Mouse (Mus musculus): ENCODE results near the gene Hspb8. TPM values are rescaled to one million over a fixed set of nuclear protein-coding genes. Genes with fewer than 3 reads are reported as not detected.

Gene Hspb8
- total and polyA plus RNA-seq, 3 experiments, result 0.16 TPM; not detected in 2

DNA sequence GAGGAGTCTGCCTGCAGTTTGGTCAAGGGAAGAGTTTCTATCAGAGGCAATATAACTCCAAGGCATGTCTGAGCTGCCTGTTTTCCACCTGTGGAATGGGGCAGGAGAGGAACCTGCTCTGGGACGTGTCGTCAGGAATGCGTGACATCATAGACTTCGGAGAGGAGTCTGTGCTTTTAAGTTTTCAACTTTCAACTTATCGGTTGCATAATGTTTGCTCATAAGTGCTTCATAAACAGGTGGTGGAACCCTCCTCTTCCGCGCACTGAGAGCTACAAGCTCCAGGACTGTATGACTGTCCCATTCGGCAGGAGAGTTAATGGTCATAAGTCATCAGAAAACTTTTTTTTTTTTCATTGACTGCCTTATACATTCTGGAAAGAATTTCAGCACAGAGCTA, 1.1 kb upstream of the Hspb8 start:
- no peaks in the 10 kb centered on the region for H3K36me3 ChIP-seq (replicated peaks)
- H3K9me3 ChIP-seq (replicated peaks), result peaks cover 83% of the 10 kb centered on the region
- no peak for ATAC-seq (ENCODE audit: extremely low read depth, insufficient number of reproducible peaks, low FRiP score, poor library complexity, severe bottlenecking)
- no peak overlapping the region for H3K4me3 ChIP-seq (ENCODE audit: low read depth, low read length)
- no peaks in the 10 kb centered on the region for H3K4me1 ChIP-seq (ENCODE audit: insufficient read depth, low read depth, low read length)
- DNase-seq (ENCODE audit: low spot score), result no peak
- no peaks in the 10 kb centered on the region; the same call in 1 of the 2 replicates for H3K27me3 ChIP-seq (ENCODE audit: insufficient read depth, low read length)
- TF ChIP-seq TAL1 (conservative IDR thresholded peaks at IDR 0.05; ENCODE audit: low read depth, low read length) (no peak), GATA2 (IDR thresholded peaks at IDR 0.05; ENCODE audit: borderline replicate concordance, low read depth, low read length) (no peak), POLR2AphosphoS5 (IDR thresholded peaks at IDR 0.05; ENCODE audit: insufficient replicate concordance, low read depth, low read length) (no peak), GATA1 (IDR thresholded peaks at IDR 0.05; ENCODE audit: borderline replicate concordance, low read length) (no peak), CTCF (IDR thresholded peaks at IDR 0.05; ENCODE audit: low read depth, low read length) (no peak)

GRCm38 (mm10) chr5:116421791-116422481, 728 bp downstream of the Hspb8 start:
- H3K36me3 ChIP-seq (replicated peaks), result no peaks in the 10 kb centered on the region
- no peaks in the 10 kb centered on the region; the same call in 1 of the 2 replicates for H3K27me3 ChIP-seq (ENCODE audit: insufficient read depth, low read length)
- TF ChIP-seq GATA1 (IDR thresholded peaks at IDR 0.05; ENCODE audit: borderline replicate concordance, low read length) (no peak), TAL1 (conservative IDR thresholded peaks at IDR 0.05; ENCODE audit: low read depth, low read length) (no peak), POLR2AphosphoS5 (IDR thresholded peaks at IDR 0.05; ENCODE audit: insufficient replicate concordance, low read depth, low read length) (no peak), CTCF (IDR thresholded peaks at IDR 0.05; ENCODE audit: low read depth, low read length) (no peak), GATA2 (IDR thresholded peaks at IDR 0.05; ENCODE audit: borderline replicate concordance, low read depth, low read length) (no peak)
- ATAC-seq (ENCODE audit: extremely low read depth, insufficient number of reproducible peaks, low FRiP score, poor library complexity, severe bottlenecking), result no peak
- H3K9me3 ChIP-seq (replicated peaks), result peaks cover 81% of the 10 kb centered on the region
- no peaks in the 10 kb centered on the region for H3K4me1 ChIP-seq (ENCODE audit: insufficient read depth, low read depth, low read length)
- DNase-seq (ENCODE audit: low spot score), result no peak
- no peak overlapping the region for H3K4me3 ChIP-seq (ENCODE audit: low read depth, low read length)

- Histone ChIP-seq H3K36me3 (replicated peaks) (no peaks in the 10 kb centered on the region), H3K4me1 (ENCODE audit: insufficient read depth, low read depth, low read length) (no peaks in the 10 kb centered on the region), H3K9me3 (replicated peaks) (peaks cover 74% of the 10 kb centered on the region), H3K4me3 (ENCODE audit: low read depth, low read length) (no peak overlapping the region), H3K27me3 (ENCODE audit: insufficient read depth, low read length) (no peaks in the 10 kb centered on the region; the same call in 1 of the 2 replicates)
- no peak for ATAC-seq (ENCODE audit: extremely low read depth, insufficient number of reproducible peaks, low FRiP score, poor library complexity, severe bottlenecking)
- DNase-seq (ENCODE audit: low spot score), result no peak
- TF ChIP-seq TAL1 (conservative IDR thresholded peaks at IDR 0.05; ENCODE audit: low read depth, low read length) (no peak), POLR2AphosphoS5 (IDR thresholded peaks at IDR 0.05; ENCODE audit: insufficient replicate concordance, low read depth, low read length) (no peak), GATA1 (IDR thresholded peaks at IDR 0.05; ENCODE audit: borderline replicate concordance, low read length) (no peak), GATA2 (IDR thresholded peaks at IDR 0.05; ENCODE audit: borderline replicate concordance, low read depth, low read length) (no peak), CTCF (IDR thresholded peaks at IDR 0.05; ENCODE audit: low read depth, low read length) (no peak)
Measured at GRCm38 (mm10) chr5:116420759-116421225, 1.9 kb downstream of the Hspb8 start.

- TF ChIP-seq GATA2 (IDR thresholded peaks at IDR 0.05; ENCODE audit: borderline replicate concordance, low read depth, low read length) (no peak), POLR2AphosphoS5 (IDR thresholded peaks at IDR 0.05; ENCODE audit: insufficient replicate concordance, low read depth, low read length) (no peak), GATA1 (IDR thresholded peaks at IDR 0.05; ENCODE audit: borderline replicate concordance, low read length) (no peak), CTCF (IDR thresholded peaks at IDR 0.05; ENCODE audit: low read depth, low read length) (no peak), TAL1 (conservative IDR thresholded peaks at IDR 0.05; ENCODE audit: low read depth, low read length) (no peak)
- ATAC-seq (ENCODE audit: extremely low read depth, insufficient number of reproducible peaks, low FRiP score, poor library complexity, severe bottlenecking), result no peak
- Histone ChIP-seq H3K4me1 (ENCODE audit: insufficient read depth, low read depth, low read length) (no peaks in the 10 kb centered on the region), H3K27me3 (ENCODE audit: insufficient read depth, low read length) (no peaks in the 10 kb centered on the region; the same call in 1 of the 2 replicates), H3K36me3 (replicated peaks) (no peaks in the 10 kb centered on the region), H3K4me3 (ENCODE audit: low read depth, low read length) (no peak overlapping the region), H3K9me3 (replicated peaks) (peaks cover 74% of the 10 kb centered on the region)
- no peak for DNase-seq (ENCODE audit: low spot score)
Measured at GRCm38 (mm10) chr5:116420213-116420612, 2.5 kb downstream of the Hspb8 start.

DNA sequence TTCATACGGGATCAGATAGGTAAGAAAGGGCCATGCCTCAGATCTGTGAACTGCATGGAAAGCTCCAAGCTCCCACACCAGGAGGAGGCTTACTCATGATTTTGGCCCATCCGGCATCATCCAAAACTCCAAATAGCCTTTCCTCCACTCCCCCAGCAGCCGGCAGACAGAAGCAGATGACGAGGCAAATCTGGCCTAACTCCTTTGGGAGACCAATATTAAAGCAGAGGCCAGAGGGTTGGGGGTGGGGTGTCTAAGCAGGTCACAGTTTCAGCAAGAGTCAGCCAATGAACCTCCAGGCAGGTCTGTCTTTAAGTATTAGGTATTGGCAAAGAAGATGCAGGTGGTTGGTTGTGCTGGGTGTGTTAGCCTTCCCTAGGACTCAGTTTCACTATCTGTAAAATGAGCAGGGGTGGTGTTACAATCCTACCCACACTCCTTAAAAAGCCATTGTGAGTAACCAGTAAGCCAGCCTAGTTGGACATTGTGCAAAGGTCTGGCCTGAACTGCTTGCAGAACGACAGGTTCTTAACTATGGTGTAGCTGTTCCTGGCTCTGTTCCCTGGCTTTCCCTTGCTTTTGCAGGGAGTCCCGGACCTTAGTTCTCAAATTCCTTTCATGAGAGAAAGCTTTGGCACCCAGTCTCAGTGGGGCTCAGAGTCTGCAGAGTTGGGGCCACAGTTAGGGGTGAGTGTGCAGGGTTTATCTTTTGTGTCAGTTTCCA, 3.2 kb downstream of the Hspb8 start:
- H3K4me1 ChIP-seq (ENCODE audit: insufficient read depth, low read depth, low read length), result no peaks in the 10 kb centered on the region
- H3K9me3 ChIP-seq (replicated peaks), result peaks cover 78% of the 10 kb centered on the region
- ATAC-seq (ENCODE audit: extremely low read depth, insufficient number of reproducible peaks, low FRiP score, poor library complexity, severe bottlenecking) (no peak), DNase-seq (ENCODE audit: low spot score) (no peak)
- no peaks in the 10 kb centered on the region; the same call in 1 of the 2 replicates for H3K27me3 ChIP-seq (ENCODE audit: insufficient read depth, low read length)
- no peak overlapping the region for H3K4me3 ChIP-seq (ENCODE audit: low read depth, low read length)
- no peaks in the 10 kb centered on the region for H3K36me3 ChIP-seq (replicated peaks)
- no peak for TF ChIP-seq POLR2AphosphoS5 (IDR thresholded peaks at IDR 0.05; ENCODE audit: insufficient replicate concordance, low read depth, low read length)
- no peak for TF ChIP-seq GATA2 (IDR thresholded peaks at IDR 0.05; ENCODE audit: borderline replicate concordance, low read depth, low read length)
- no peak for TF ChIP-seq CTCF (IDR thresholded peaks at IDR 0.05; ENCODE audit: low read depth, low read length)
- no peak for TF ChIP-seq TAL1 (conservative IDR thresholded peaks at IDR 0.05; ENCODE audit: low read depth, low read length)
- no peak for TF ChIP-seq GATA1 (IDR thresholded peaks at IDR 0.05; ENCODE audit: borderline replicate concordance, low read length)

DNA sequence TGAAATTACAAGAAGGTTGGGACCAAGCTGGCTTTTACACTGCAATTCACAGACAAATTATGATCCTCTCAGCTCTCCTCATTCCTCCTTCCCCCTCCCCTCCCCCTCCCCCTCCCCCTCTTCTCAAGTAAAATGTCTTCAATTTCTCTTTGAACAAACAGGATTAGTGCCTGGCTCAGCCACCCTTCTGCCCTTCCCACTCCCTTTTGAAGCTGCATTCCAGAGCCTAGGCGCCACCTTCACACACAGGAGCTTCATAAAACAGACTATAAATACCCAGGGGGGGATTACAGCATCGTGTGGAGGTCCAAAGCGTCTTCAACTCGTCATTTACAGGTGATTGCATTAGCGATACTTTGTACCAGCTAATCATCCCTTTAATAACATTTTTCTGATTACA, 6.5 kb downstream of the Hspb8 start:
- ATAC-seq (ENCODE audit: extremely low read depth, insufficient number of reproducible peaks, low FRiP score, poor library complexity, severe bottlenecking), result no peak
- no peaks in the 10 kb centered on the region for H3K4me1 ChIP-seq (ENCODE audit: insufficient read depth, low read depth, low read length)
- no peak overlapping the region for H3K4me3 ChIP-seq (ENCODE audit: low read depth, low read length)
- no peak for DNase-seq (ENCODE audit: low spot score)
- TF ChIP-seq GATA2 (IDR thresholded peaks at IDR 0.05; ENCODE audit: borderline replicate concordance, low read depth, low read length), result no peak
- TF ChIP-seq TAL1 (conservative IDR thresholded peaks at IDR 0.05; ENCODE audit: low read depth, low read length), result no peak
- no peak for TF ChIP-seq POLR2AphosphoS5 (IDR thresholded peaks at IDR 0.05; ENCODE audit: insufficient replicate concordance, low read depth, low read length)
- no peak for TF ChIP-seq GATA1 (IDR thresholded peaks at IDR 0.05; ENCODE audit: borderline replicate concordance, low read length)
- no peak for TF ChIP-seq CTCF (IDR thresholded peaks at IDR 0.05; ENCODE audit: low read depth, low read length)
- peaks cover 82% of the 10 kb centered on the region for H3K9me3 ChIP-seq (replicated peaks)
- no peaks in the 10 kb centered on the region for H3K36me3 ChIP-seq (replicated peaks)
- no peaks in the 10 kb centered on the region for H3K27me3 ChIP-seq (ENCODE audit: insufficient read depth, low read length)
